Mouse (Mus musculus) megakaryocyte, adult 5-6 weeks (primary cell): Measurements from ENCODE around the gene Tfdp1. TPM values are rescaled to one million over a fixed set of nuclear protein-coding genes. Genes with fewer than 3 reads are reported as not detected.

Source experiments
- ATAC-seq: 2 replicates; pipeline ENCODE4 v1.8.0; 2016; ENCODE audit warnings: mild to moderate bottlenecking, inconsistent platforms; ENCODE audit not compliant: poor library complexity, severe bottlenecking
- total RNA-seq, 2 experiments: library from RNA; stranded (forward) in 1 of 2; stranded (reverse) in 1 of 2; fragments of 153-499, 151-499 nt in 1 of 2; fragments of 221-1000, 200-1000 nt in 1 of 2; gene quantifications; 2 replicates each; pipeline versions ENCODE4 v1.2.3 to v1.2.4; 2015 to 2017

The Tfdp1 gene
- total RNA-seq (2015) (136 and 146 TPM in 2 replicates), total RNA-seq (2017) (103 and 105 TPM in 2 replicates)

- peak; percentile 59 for ATAC-seq
These were observed at the start of gene Tfdp1 for GRCm38 (mm10) chr8:13338255-13338860. Gene Tfdp1, plus strand, starts transcription at chr8:13338751.

GRCm38 (mm10) chr8:13292364-13292763, 46.2 kb upstream of the Tfdp1 start:
- peak; percentile 39 for ATAC-seq

GRCm38 (mm10) chr8:13293677-13294470, 44.7 kb upstream of the Tfdp1 start:
- ATAC-seq, result no peak

- no peak for ATAC-seq
These were observed 39.0 kb upstream of the Tfdp1 start for GRCm38 (mm10) chr8:13299571-13299970.

- no peak for ATAC-seq
These were observed 37.5 kb upstream of the Tfdp1 start for GRCm38 (mm10) chr8:13301036-13301435.

- ATAC-seq, result no peak
These were observed 33.1 kb upstream of the Tfdp1 start for GRCm38 (mm10) chr8:13305459-13305858.

- no peak for ATAC-seq
These were observed 32.7 kb upstream of the Tfdp1 start for GRCm38 (mm10) chr8:13305884-13306283.

- ATAC-seq, result peak; percentile 73
These were observed 32.1 kb upstream of the Tfdp1 start for GRCm38 (mm10) chr8:13306309-13306909.

- ATAC-seq, result peak; percentile 94
These were observed 31.6 kb upstream of the Tfdp1 start for GRCm38 (mm10) chr8:13306916-13307315.

GRCm38 (mm10) chr8:13314922-13315321, 23.6 kb upstream of the Tfdp1 start:
- ATAC-seq, result peak; percentile 49; the same call in 1 of the 2 replicates

GRCm38 (mm10) chr8:13316671-13317070, 21.9 kb upstream of the Tfdp1 start:
- no peak for ATAC-seq

- 0 out of 2 replicates have a peak, but pooled peaks have one; percentile 45 for ATAC-seq
These were observed 12.0 kb upstream of the Tfdp1 start for GRCm38 (mm10) chr8:13326598-13326997.

GRCm38 (mm10) chr8:13334671-13335070, 3.9 kb upstream of the Tfdp1 start:
- no peak for ATAC-seq

GRCm38 (mm10) chr8:13337245-13337644, 1.3 kb upstream of the Tfdp1 start:
- ATAC-seq, result peak; percentile 88

GRCm38 (mm10) chr8:13337678-13338077, 873 bp upstream of the Tfdp1 start:
- no peak for ATAC-seq

- no peak for ATAC-seq
These were observed 522 bp downstream of the Tfdp1 start for GRCm38 (mm10) chr8:13338901-13339645.

GRCm38 (mm10) chr8:13339646-13339990, 1.1 kb downstream of the Tfdp1 start:
- no peak for ATAC-seq

- ATAC-seq, result no peak
These were observed 2.1 kb downstream of the Tfdp1 start for GRCm38 (mm10) chr8:13340650-13341049.

GRCm38 (mm10) chr8:13342340-13342739, 3.8 kb downstream of the Tfdp1 start:
- no peak for ATAC-seq

- no peak for ATAC-seq
These were observed 4.6 kb downstream of the Tfdp1 start for GRCm38 (mm10) chr8:13343134-13343533.

GRCm38 (mm10) chr8:13350052-13350451, 11.5 kb downstream of the Tfdp1 start:
- no peak for ATAC-seq
